Mouse (Mus musculus) cerebellum, adult 11-12 months (tissue): ENCODE data around the gene Fkbp1b.
"Not testable (repeated sequence)": the region's sequence is repeated elsewhere in the genome, so short reads cannot be mapped to it uniquely, and the experiment has no call there.

Experiments used
- DNase-seq: peaks from one replicate; pipeline ENCODE4 v3.0.0; 2022

Fkbp1b gene

DNA sequence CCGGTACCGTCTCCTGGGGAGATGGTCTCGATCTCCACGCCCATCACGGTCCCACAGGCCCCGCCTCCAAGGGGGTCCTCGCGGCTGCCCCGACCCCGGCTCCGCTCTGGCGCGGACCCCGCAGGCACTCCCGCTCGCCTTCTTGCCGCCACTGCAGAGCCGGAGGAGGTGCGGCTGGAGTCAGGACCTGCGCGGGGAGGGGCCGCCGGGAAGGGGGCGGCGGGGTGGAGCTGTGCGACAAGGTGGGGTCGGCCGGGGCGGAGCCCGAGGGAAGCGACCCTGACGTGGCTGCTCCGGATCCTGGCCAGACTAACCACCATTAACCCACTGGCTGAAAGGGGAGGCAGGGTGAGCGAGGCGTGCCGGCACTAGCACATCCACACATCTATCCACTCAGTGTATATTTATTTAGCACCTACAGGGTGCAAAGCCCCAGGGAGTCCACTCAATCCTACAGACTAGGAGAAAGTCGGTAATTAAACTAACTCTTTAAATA is at the start of gene Fkbp1b:
TSS of gene Fkbp1b (minus strand) at position 200 of the 496 bp plus-strand sequence.
- DNase-seq, result peak; percentile 76

DNA sequence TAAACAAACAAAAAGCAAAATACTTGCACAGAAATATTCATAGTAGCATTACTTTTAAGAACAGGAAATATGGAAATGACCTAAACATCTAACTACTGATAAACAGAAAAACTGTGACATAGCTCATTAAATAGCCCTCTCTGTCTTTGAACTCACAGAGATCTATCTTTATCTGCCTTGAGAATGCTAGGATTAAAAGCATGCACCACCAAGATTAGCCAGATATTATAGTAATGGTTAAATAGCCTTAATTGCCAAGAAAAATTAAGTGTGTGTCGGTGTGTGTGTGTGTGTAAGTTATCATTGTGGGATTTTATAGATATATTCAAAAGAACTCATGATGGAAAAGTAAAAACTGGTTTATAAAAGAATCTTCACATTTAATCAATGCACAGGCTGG is 48.5 kb upstream of the Fkbp1b start:
- no peak for DNase-seq

- no peak for DNase-seq
These were observed 47.9 kb upstream of the Fkbp1b start for GRCm38 (mm10) chr12:4889251-4889650.

DNA sequence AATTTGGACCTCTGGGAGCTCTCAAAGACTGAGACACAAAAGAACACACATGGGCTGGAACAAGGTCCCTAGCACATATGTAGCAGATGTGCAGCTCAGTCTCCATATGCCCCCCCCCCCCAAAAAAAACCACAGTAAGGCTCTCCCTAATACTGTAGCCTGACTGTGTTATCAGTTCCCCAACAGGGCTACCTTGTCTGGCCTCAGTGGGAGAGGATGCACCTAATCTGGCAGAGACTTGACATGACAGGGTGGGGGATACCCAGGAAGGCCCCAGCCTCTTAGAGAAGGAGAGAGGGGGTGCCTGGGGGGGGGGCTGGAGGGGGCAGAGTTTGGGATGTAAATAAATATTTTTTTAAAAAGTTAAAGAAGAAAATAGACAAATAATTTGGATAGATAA is 47.3 kb upstream of the Fkbp1b start:
- no peak for DNase-seq

DNA sequence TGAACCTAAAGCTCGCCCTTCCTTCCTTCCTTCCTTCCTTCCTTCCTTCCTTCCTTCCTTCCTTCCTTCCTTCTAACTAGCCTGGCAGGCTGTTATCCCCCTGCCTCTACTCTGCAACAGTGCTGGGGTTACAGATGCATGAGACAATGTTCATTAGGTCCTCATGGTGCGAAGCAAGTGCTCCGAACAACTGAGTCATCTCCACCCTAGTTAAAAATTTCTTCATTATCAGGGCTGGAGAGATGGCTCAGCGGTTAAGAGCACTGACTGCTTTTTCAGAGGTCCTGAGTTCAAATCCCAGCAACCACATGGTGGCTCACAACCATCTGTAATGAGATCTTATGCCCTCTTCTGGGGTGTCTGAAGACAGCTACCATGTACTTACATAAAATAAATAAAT is 45.2 kb upstream of the Fkbp1b start:
- DNase-seq, result not testable (repeated sequence)

- DNase-seq, result no peak
These were observed 43.7 kb upstream of the Fkbp1b start for GRCm38 (mm10) chr12:4885062-4885461.

DNA sequence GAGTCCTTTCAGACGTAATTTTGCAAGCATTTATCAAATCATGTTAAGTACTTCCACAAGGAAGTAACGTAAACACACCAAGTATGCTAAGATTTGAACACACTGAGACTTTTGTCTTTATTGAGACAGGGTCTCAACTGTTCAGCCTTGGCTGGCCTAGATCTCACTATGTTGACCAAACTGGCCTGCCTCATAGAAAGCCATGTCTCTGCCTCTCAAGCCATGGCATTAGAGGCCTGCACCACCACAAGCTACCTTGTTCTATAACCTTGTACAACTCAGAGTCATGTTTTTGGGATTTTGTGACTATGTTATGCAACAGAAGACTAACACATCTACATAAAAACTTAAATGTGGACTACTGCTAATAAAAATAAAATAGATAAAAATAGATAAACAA is 40.7 kb upstream of the Fkbp1b start:
- DNase-seq, result no peak

DNA sequence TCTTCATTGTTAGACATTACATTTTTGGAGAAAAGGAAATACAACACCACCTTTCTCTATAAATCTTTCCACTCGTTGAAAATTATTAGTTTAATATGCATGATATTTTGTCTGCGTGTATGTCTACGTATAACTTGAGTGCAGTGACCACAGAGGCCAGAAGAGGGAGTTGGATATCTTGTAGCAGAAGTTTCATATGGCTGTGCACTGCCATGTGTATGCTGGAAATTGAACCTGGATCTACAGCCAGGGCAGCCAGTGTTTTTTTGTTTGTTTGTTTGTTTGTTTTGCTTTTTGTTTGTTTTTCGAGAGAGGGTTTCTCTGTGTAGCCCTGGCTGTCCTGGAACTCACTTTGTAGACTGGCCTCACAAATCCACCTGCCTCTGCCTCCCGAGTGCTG is 37.7 kb upstream of the Fkbp1b start:
- DNase-seq, result no peak

DNA sequence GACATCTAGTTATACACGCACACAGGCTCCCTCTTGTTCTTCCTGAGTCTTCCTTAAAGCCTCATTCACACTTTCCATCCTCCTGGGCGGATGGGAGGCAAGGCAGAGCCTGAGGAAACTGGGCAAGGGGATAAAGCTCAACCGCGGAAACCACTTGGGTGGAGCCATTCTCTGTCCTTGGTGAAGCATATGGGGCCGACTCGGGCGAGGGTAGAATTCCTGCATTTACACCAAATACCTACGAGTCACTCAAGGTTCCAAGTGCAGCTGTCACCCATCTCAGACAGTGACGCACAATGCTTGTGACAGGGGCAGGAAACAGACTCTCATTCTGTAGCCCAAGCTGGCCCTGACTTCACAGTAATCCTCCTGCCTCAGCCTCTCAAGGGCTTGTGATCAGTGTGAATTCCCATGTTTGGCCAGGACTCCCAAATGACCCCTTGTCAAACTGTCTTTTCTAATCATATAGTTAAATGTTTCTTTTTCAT is 36.9 kb upstream of the Fkbp1b start:
- no peak for DNase-seq

GRCm38 (mm10) chr12:4875623-4876022 is 34.2 kb upstream of the Fkbp1b start:
- no peak for DNase-seq

DNA sequence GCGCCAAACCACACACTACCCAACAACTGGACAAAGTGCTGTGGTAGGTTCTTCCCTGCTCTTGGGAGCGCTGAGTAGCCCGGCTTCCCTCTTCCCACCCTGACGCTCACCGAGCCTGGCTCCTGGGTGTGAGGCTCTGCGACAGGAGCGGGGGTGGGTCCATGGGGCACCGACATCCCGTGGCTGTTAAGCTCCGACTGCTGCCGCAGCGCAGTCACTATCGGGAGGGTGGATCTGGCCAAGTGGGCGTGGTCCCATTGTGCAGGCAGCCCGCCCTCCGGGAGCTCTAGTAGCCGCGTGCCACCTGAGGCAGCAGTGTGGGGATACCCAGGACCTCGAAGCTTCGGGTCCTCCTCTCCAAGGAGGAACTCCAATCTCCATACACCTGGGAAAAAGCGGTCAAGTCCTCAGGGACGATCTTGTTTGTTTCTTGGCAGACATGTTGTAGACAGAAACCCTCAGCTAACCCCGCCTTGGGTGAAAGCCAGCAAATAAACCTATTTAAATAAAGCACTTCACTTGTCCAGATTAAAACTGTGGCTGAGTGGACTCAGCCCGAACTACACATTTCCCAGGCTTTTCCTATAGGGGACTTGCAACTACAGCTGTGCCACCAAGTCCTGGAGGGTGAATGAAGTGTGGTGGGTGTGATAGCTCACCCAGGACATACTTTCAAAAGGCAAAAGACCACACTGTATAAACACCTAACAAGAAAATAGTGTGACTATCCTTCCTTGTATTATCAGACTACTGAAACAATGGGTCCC is 33.0 kb upstream of the Fkbp1b start, which contains the start of gene Mfsd2b:
TSS of gene Mfsd2b (minus strand) at position 199 of the 767 bp plus-strand sequence.
- DNase-seq, result peak; percentile 25

DNA sequence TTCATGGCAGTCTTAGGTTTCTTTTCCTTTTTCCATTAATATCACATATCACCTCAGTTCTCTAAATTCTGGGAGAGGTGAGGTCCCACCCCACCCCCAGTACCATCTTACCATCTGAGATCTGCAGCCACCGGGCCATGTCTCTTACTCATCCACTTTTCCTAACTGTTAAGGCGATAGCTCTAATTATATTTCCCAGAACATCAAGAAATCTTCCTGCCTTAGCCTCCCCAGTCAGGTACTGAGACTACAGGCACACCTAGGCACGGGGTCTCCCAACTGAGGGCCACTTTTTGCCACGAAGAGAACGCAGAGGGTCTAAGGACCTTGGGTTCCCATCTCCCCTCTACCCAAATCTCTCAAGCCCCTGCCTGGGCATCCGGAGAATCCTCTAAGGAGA is 32.1 kb upstream of the Fkbp1b start:
- no peak for DNase-seq

DNA sequence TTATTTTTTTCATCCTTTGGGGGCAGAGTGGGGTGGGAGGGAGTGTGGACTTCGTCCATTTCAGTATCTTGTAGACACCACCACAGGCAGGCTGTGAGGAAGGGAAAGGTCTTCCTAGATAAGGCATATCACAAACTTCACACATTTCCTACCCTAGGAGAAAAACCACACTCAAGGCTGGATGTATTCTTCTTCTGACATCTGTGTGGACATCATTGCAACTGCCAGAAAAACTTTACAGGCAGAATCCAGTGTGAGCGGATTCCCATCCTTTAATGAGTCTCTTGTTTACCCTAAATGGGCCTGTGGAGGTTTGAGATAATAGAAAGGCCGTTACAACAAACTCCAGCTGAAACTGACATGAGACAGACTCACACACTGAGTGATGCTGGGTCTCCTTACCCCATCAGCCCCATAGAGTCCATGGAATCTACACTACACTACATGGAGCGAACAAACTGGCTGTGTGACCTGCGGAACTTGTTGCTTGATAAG is 31.6 kb upstream of the Fkbp1b start:
- no peak for DNase-seq

- no peak for DNase-seq
These were observed 30.9 kb upstream of the Fkbp1b start for GRCm38 (mm10) chr12:4872273-4872672.

DNA sequence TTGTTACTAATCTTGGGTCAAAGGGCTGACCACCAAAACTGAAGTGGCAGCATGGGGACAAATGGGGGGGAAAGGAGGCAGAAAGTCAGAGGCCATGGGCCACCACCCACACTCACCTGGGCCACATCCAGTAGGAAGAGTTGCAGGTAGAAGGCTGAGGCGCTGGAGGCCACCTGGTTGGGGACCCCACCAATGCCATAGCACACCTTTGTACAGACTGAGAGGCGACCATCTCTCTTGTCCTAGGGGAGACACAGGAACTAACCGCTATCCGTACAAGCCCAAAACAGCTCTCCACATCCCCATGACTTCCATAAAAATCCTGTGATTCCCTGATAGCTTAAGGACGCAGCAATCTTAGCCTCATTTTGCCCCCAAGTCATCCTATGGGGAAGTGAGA is 29.9 kb upstream of the Fkbp1b start:
- DNase-seq, result no peak

DNA sequence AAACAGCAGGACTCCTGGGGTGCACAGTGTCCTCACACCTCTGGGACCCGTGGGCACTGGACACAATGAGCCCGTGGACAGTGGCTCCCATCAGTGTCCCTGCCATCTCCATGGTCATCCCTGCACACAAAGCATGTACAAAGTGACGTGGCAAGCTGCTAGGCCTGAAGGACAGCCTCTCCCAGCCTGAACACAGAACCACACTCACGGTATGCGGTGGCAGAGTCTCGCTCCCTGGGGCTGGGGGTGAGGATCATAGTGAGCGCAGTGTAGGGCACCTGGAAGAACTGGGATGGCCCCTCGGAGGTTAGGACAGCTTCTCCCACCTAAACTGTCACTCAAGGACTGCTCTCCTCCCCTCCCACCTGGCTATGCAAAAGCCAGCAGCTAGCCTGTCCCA is 27.5 kb upstream of the Fkbp1b start:
- DNase-seq, result no peak

GRCm38 (mm10) chr12:4864338-4864690 is 22.9 kb upstream of the Fkbp1b start:
- no peak for DNase-seq

DNA sequence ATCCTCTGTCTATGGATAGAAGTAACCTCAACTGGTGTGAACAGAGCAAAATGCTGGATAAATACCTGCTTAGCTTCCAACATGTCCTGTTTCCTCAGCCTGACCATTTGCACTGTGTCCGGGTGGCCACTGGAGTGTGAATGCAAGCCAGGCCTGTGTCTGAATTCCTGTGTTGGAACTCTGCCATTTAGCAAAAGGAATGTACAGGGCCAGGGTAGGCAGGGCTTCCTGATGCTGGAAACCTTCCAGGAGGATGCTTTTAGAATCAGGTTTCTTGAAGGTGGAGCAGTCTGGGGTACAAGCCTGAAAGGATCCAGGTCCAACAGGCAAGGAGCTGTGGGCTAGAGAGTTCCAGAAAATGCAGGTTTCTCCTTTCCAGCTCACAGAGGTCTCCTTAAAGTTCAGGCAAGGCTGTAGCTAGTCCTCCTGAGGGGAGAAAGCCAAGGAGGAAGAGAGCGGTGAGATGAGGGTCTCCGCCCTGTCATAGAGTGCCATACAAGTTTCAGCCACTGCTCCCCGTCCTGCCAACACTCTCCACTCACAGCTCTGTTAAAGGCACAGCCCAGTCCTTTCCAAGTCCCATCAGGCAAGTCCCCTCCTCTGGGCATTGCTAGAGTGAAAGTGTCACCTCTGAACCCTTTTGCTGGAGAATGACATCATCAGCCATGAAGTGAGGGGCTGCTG is 22.4 kb upstream of the Fkbp1b start:
- DNase-seq, result peak; percentile 46

DNA sequence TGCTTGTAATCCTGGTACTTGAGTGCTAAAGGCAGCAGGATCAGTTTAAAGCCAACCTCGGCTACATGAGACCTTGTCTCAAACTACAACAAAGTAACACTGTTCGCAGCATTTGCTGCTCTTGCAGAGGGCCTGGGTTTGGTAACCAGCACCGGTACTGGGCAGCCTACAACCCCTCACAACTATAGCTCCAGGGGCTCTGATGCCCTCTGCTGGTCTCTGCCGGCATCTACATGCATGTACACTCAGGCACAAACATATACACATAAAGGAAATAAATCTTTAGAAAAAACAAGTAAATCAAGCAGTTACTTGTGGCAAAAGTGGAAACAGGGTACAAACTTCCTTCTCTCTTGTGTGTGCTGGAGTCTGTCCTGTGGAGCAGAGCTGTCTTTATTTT is 21.3 kb upstream of the Fkbp1b start:
- no peak for DNase-seq

- no peak for DNase-seq
These were observed 18.0 kb upstream of the Fkbp1b start for GRCm38 (mm10) chr12:4859241-4859914.

- DNase-seq, result no peak
These were observed 15.4 kb upstream of the Fkbp1b start for GRCm38 (mm10) chr12:4856834-4857233.

- no peak for DNase-seq
These were observed 14.8 kb upstream of the Fkbp1b start for GRCm38 (mm10) chr12:4856160-4856559.

DNA sequence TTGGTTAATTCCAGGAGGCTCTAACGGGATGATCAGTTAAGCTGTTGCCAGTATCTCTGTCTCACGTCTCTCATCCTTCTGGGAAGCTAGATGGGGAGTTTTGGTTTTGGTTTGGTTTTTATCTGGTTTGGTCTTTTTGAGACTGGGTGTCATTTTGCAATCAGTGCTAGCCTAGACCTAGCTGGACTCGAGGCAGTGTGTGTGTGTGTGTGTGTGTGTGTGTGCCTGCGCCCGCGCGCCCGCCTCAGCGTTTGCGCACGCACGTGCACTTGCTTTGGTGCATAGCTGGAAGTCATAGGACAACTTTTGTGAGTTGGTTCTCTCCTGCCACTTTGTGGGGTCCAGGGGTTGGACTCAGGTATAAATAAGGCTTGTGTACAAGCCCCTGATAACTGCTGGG is 2.4 kb upstream of the Fkbp1b start:
- peak; percentile 35 for DNase-seq
